Mouse (Mus musculus): Measurements from ENCODE around the gene Olfr641. TPM values are rescaled to one million over a fixed set of nuclear protein-coding genes. Genes with fewer than 3 reads are reported as not detected.

Gene Olfr641
- total and polyA plus RNA-seq, 3 experiments, result not detected

DNA sequence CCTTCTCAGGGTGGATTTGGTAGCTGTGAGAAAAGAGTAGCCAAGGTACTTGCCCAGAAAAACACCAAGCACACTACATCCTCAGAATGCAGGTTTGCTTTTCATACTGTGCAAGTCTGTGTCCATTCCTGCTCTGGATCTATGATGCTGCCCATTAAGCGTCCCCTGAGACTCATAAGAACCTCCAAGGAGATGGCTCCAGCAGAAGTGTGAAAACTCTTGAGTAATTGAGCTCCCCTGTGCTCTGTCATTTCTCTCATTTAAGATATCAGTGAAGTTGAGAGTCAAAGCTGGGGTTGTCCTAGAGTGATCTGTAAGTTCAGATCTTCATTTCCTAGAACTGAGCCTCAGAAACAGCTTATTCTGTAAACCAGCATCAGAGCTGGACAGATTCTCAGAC, 17.3 kb downstream of the Olfr641 start, which contains the start of gene Olfr642:
Olfr642 (minus strand) TSS at position 101 of the 400 bp plus-strand sequence.
- no peak within 1 kb of the TSS for H3K9ac ChIP-seq (ENCODE audit: insufficient read depth, low read depth)
- no peak within 1 kb of the TSS for H3K4me2 ChIP-seq (ENCODE audit: insufficient read depth, low read depth, poor library complexity, severe bottlenecking)
- no peak for DNase-seq (ENCODE audit: extremely low read depth)
- no peaks in the 10 kb centered on the region for H3K9me3 ChIP-seq (replicated peaks; ENCODE audit: low read length)
- H3K27me3 ChIP-seq (replicated peaks), result no peaks in the 10 kb centered on the region
- H3K4me1 ChIP-seq (ENCODE audit: control insufficient read depth in 1 of 2, insufficient read depth in 2 of 2), result no peaks in the 10 kb centered on the region
- no peaks in the 10 kb centered on the region for H3K36me3 ChIP-seq (replicated peaks in 1 of 2; ENCODE audit: control insufficient read depth in 1 of 2, insufficient read depth in 1 of 2, low read length in 1 of 2)
- TF ChIP-seq MAX (IDR thresholded peaks at IDR 0.05; ENCODE audit: low read length) (no peak), E2F4 (IDR thresholded peaks at IDR 0.05; ENCODE audit: insufficient replicate concordance, low read depth, low read length) (no peak), PAX5 (IDR thresholded peaks at IDR 0.05; ENCODE audit: low read length) (no peak), ZKSCAN1 (IDR thresholded peaks at IDR 0.05; ENCODE audit: borderline replicate concordance, low read depth, low read length) (no peak), CHD2 (IDR thresholded peaks at IDR 0.05; ENCODE audit: low read length) (no peak), MEF2A (IDR thresholded peaks at IDR 0.05; ENCODE audit: borderline replicate concordance, low read depth, low read length) (no peak), MAFK (IDR thresholded peaks at IDR 0.05; ENCODE audit: insufficient replicate concordance, low read length) (no peak), MXI1 (IDR thresholded peaks at IDR 0.05; ENCODE audit: low read depth, low read length) (no peak), ELF1 (IDR thresholded peaks at IDR 0.05; ENCODE audit: low read depth, low read length) (no peak), HCFC1 (IDR thresholded peaks at IDR 0.05; ENCODE audit: low read depth, low read length) (no peak), CTCF (conservative IDR thresholded peaks at IDR 0.05 in 1 of 2, IDR thresholded peaks at IDR 0.05 in 1 of 2; ENCODE audit: low read depth in 2 of 2, low read length in 2 of 2) (no peak), POLR2AphosphoS2 (IDR thresholded peaks at IDR 0.05; ENCODE audit: low read depth, low read length) (no peak), SMC3 (IDR thresholded peaks at IDR 0.05; ENCODE audit: low read depth, low read length) (no peak), KAT2A (IDR thresholded peaks at IDR 0.05; ENCODE audit: insufficient replicate concordance, low read length) (no peak), USF2 (conservative IDR thresholded peaks at IDR 0.05; ENCODE audit: low read depth, low read length) (no peak), JUN (IDR thresholded peaks at IDR 0.05; ENCODE audit: insufficient read depth, low read depth, low read length) (no peak), ZMIZ1 (IDR thresholded peaks at IDR 0.05; ENCODE audit: low read depth, low read length) (no peak), MYC (IDR thresholded peaks at IDR 0.05; ENCODE audit: low read depth, low read length) (no peak), USF1 (IDR thresholded peaks at IDR 0.05; ENCODE audit: low read depth, low read length) (no peak)
- no peaks in the 10 kb centered on the region for H3K79me2 ChIP-seq (replicated peaks; ENCODE audit: control insufficient read depth, extremely low read depth, insufficient read depth, poor library complexity, severe bottlenecking)
- in situ Hi-C loops (cut with MboI; ENCODE audit: low pct_ligation_motif_present, low pct_unique_long_range_greater_than_20kb, low sequenced_read_pairs), result no loop called here
- no peak within 1 kb of the TSS for H3K4me3 ChIP-seq (replicated peaks in 1 of 3; ENCODE audit: low read depth in 2 of 3, low read length in 2 of 3, poor library complexity in 1 of 3)
- no peak within 1 kb of the TSS for H3K27ac ChIP-seq (ENCODE audit: insufficient read depth, low read depth)
- dilution Hi-C loops (cut with MboI; ENCODE audit: extremely low pct_ligation_motif_present, extremely low pct_unique_long_range_greater_than_20kb, low sequenced_read_pairs), result no loop called here

GRCm38 (mm10) chr7:104059215-104059614, 24.0 kb downstream of the Olfr641 start:
- no peak for TF ChIP-seq MYC (IDR thresholded peaks at IDR 0.05; ENCODE audit: low read depth, low read length)
- TF ChIP-seq MAX (IDR thresholded peaks at IDR 0.05; ENCODE audit: low read length), result no peak
- TF ChIP-seq KAT2A (IDR thresholded peaks at IDR 0.05; ENCODE audit: insufficient replicate concordance, low read length), result no peak
- TF ChIP-seq HCFC1 (IDR thresholded peaks at IDR 0.05; ENCODE audit: low read depth, low read length), result no peak
- no peak for TF ChIP-seq SIN3A (IDR thresholded peaks at IDR 0.05; ENCODE audit: low read length)
- TF ChIP-seq CHD1 (IDR thresholded peaks at IDR 0.05; ENCODE audit: low read depth, low read length), result no peak
- no peak for TF ChIP-seq CTCF (conservative IDR thresholded peaks at IDR 0.05 in 1 of 2, IDR thresholded peaks at IDR 0.05 in 1 of 2; ENCODE audit: low read depth in 2 of 2, low read length in 2 of 2)
- TF ChIP-seq SMC3 (IDR thresholded peaks at IDR 0.05; ENCODE audit: low read depth, low read length), result no peak
- TF ChIP-seq EP300 (IDR thresholded peaks at IDR 0.05; ENCODE audit: low read length), result no peak
- TF ChIP-seq JUND (conservative IDR thresholded peaks at IDR 0.05; ENCODE audit: low read depth, low read length), result no peak
- TF ChIP-seq PAX5 (IDR thresholded peaks at IDR 0.05; ENCODE audit: low read length), result no peak
- no peak for TF ChIP-seq ELF1 (IDR thresholded peaks at IDR 0.05; ENCODE audit: low read depth, low read length)
- DNase-seq (ENCODE audit: extremely low read depth), result no peak
- Histone ChIP-seq H3K27me3 (replicated peaks) (no peaks in the 10 kb centered on the region), H3K36me3 (replicated peaks in 1 of 2; ENCODE audit: control insufficient read depth in 1 of 2, insufficient read depth in 1 of 2, low read length in 1 of 2) (no peaks in the 10 kb centered on the region), H3K4me2 (ENCODE audit: insufficient read depth, low read depth, poor library complexity, severe bottlenecking) (no peak overlapping the region), H3K9ac (ENCODE audit: insufficient read depth, low read depth) (no peak overlapping the region), H3K79me2 (replicated peaks; ENCODE audit: control insufficient read depth, extremely low read depth, insufficient read depth, poor library complexity, severe bottlenecking) (no peaks in the 10 kb centered on the region), H3K4me1 (ENCODE audit: control insufficient read depth in 1 of 2, insufficient read depth in 2 of 2) (no peaks in the 10 kb centered on the region), H3K9me3 (replicated peaks; ENCODE audit: low read length) (no peaks in the 10 kb centered on the region), H3K27ac (ENCODE audit: insufficient read depth, low read depth) (no peak overlapping the region), H3K4me3 (replicated peaks in 1 of 3; ENCODE audit: low read depth in 2 of 3, low read length in 2 of 3, poor library complexity in 1 of 3) (no peak overlapping the region)
- dilution Hi-C loops (cut with MboI; ENCODE audit: extremely low pct_ligation_motif_present, extremely low pct_unique_long_range_greater_than_20kb, low sequenced_read_pairs), result no loop called here
- in situ Hi-C loops (cut with MboI; ENCODE audit: low pct_ligation_motif_present, low pct_unique_long_range_greater_than_20kb, low sequenced_read_pairs), result no loop called here
